Mouse (Mus musculus) olfactory bulb, adult 2 months (tissue): Measurements from ENCODE around the gene Foxl1.

Experiments
- CTCF ChIP-seq: fragments of 200-500 bp; IDR thresholded peaks from 2 replicates; pipeline ENCODE4 v1.5.1; 2012; ENCODE audit warnings: low read depth, mild to moderate bottlenecking, low read length, moderate library complexity; ENCODE audit not compliant: insufficient read depth
- POLR2A ChIP-seq: fragments of 200-500 bp; IDR thresholded peaks from 2 replicates; pipeline ENCODE4 v1.6.1; 2012; ENCODE audit warnings: mild to moderate bottlenecking, low read depth, low read length, moderate library complexity; ENCODE audit not compliant: insufficient read depth

GRCm38 (mm10) chr8:121080361-121081090, 47.2 kb upstream of the Foxl1 start:
- no peak for TF ChIP-seq CTCF
- TF ChIP-seq POLR2A: no peak
